Mouse (Mus musculus): ENCODE measurements around the gene Pycr2.

- TF ChIP-seq CTCF (IDR thresholded peaks at IDR 0.05; ENCODE audit: low read depth, low read length), result no peak
- TF ChIP-seq GATA2 (IDR thresholded peaks at IDR 0.05; ENCODE audit: borderline replicate concordance, low read depth, low read length), result no peak
- no peak for TF ChIP-seq TAL1 (conservative IDR thresholded peaks at IDR 0.05; ENCODE audit: low read depth, low read length)
- TF ChIP-seq GATA1 (IDR thresholded peaks at IDR 0.05; ENCODE audit: borderline replicate concordance, low read length), result no peak
- TF ChIP-seq POLR2AphosphoS5 (IDR thresholded peaks at IDR 0.05; ENCODE audit: insufficient replicate concordance, low read depth, low read length), result no peak
Measured at GRCm38 (mm10) chr1:180929599-180929998, 25.5 kb downstream of the Pycr2 start.

Data from G1E (cell line).